Comparison of ENCODE assay signal across 9 mouse cellular contexts in genomic region chr4:8084954-8085639, GRCm38 (mm10).
DNase-seq lines count a peak whose midpoint lies in the region; ATAC-seq and TF ChIP-seq lines count a peak whose summit lies in the region.
"Had no signal": no experiment of that assay in that cellular context is flagged by ENCODE, and none has a peak within 500 bp of the region (broad histone marks: within the 10 kb centered on the region; RNA-seq: fewer than 3 reads in every experiment).

No protein-coding gene starts in this region.

- DNase-seq in heart, postnatal 25 days (ENCODE audit: low spot score), result peak; percentile 11
- DNase-seq in large intestine, adult 2 months (ENCODE audit: low read depth, low spot score), result peak; percentile 14
- DNase-seq in lung, adult 2 months, result peak; percentile 58
- peak; percentile 44 for DNase-seq in testis, postnatal 14 days (ENCODE audit: low spot score)

- H3K4me2 ChIP-seq in forebrain, embryonic 15.5 days (replicated peaks), result no peak overlapping the region; the same call in 1 of the 2 replicates
- H3K4me2 ChIP-seq: liver, embryonic 15.5 days had no signal

- H3K9me3 ChIP-seq in ES-Bruce4 (replicated peaks; ENCODE audit: control insufficient read depth, insufficient read depth, low read length, poor library complexity, severe bottlenecking), result no peaks in the 10 kb centered on the region
- no peaks in the 10 kb centered on the region for H3K9me3 ChIP-seq in forebrain, embryonic 15.5 days
- H3K9me3 ChIP-seq: liver, embryonic 15.5 days had no signal

- H3K27me3 ChIP-seq in ES-Bruce4 (ENCODE audit: control insufficient read depth, insufficient read depth, low read length, poor library complexity, severe bottlenecking), result no peaks in the 10 kb centered on the region
- no peaks in the 10 kb centered on the region for H3K27me3 ChIP-seq in forebrain, embryonic 15.5 days
- H3K27me3 ChIP-seq: liver, embryonic 15.5 days had no signal

- peak; percentile 52; the same call in 1 of the 2 replicates for ATAC-seq in cerebellum, adult (ENCODE audit: insufficient number of reproducible peaks, low FRiP score, low TSS enrichment)
- peak; percentile 84 for ATAC-seq in forebrain, embryonic 15.5 days (replicated peaks)

- TF ChIP-seq EP300 in ES-Bruce4 (IDR thresholded peaks at IDR 0.05; ENCODE audit: insufficient read depth, low read depth, low read length), result no peak

- peak; percentile 91 for TF ChIP-seq CTCF in ES-Bruce4 (IDR thresholded peaks at IDR 0.05; ENCODE audit: low read depth, low read length)
- peak; percentile 88 for TF ChIP-seq CTCF in lung, adult 2 months (IDR thresholded peaks at IDR 0.05; ENCODE audit: insufficient read depth, low read length)
- TF ChIP-seq CTCF in olfactory bulb, adult 2 months (IDR thresholded peaks at IDR 0.05; ENCODE audit: insufficient read depth, low read depth, low read length), result peak; percentile 88

- H3K4me1 ChIP-seq in ES-Bruce4 (ENCODE audit: control insufficient read depth, insufficient read depth, low read length), result no peaks in the 10 kb centered on the region
- peaks cover 7% of the 10 kb centered on the region for H3K4me1 ChIP-seq in forebrain, embryonic 15.5 days
- H3K4me1 ChIP-seq in lung, adult 2 months (ENCODE audit: control insufficient read depth, insufficient read depth, low read length), result no peaks in the 10 kb centered on the region
- 0 out of 2 replicates have a peak, but pooled peaks cover 3% of the 10 kb centered on the region for H3K4me1 ChIP-seq in olfactory bulb, adult 2 months (ENCODE audit: control insufficient read depth, insufficient read depth, low read length)
- H3K4me1 ChIP-seq: liver, embryonic 15.5 days had no signal

- TF ChIP-seq POLR2A in ES-Bruce4 (IDR thresholded peaks at IDR 0.05; ENCODE audit: insufficient read depth, low read length), result no peak
- TF ChIP-seq POLR2A in lung, adult 2 months (IDR thresholded peaks at IDR 0.05; ENCODE audit: borderline replicate concordance, extremely low read depth, low read depth, low read length), result no peak
- no peak for TF ChIP-seq POLR2A in olfactory bulb, adult 2 months (IDR thresholded peaks at IDR 0.05; ENCODE audit: insufficient read depth, low read depth, low read length)

- no peak overlapping the region for H3K9ac ChIP-seq in ES-Bruce4 (ENCODE audit: low read depth, poor library complexity, severe bottlenecking)
- H3K9ac ChIP-seq in forebrain, embryonic 15.5 days (replicated peaks), result no peak overlapping the region
- H3K9ac ChIP-seq: liver, embryonic 15.5 days had no signal

- intact Hi-C loops in heart, postnatal 25 days (cut with DNase I), result loop anchor here (5.0 kb wide), 1 partner anchor 282 kb away; no protein-coding TSS in a partner anchor

- no peak overlapping the region for H3K27ac ChIP-seq in ES-Bruce4 (ENCODE audit: insufficient read depth, low read length)
- H3K27ac ChIP-seq in forebrain, embryonic 15.5 days (replicated peaks), result no peak overlapping the region
- H3K27ac ChIP-seq in olfactory bulb, adult 2 months (ENCODE audit: insufficient read depth, low read depth, low read length), result no peak overlapping the region
- H3K27ac ChIP-seq: liver, embryonic 15.5 days had no signal

- H3K36me3 ChIP-seq in ES-Bruce4 (ENCODE audit: control insufficient read depth, insufficient read depth, low read length, poor library complexity, severe bottlenecking), result no peaks in the 10 kb centered on the region
- H3K36me3 ChIP-seq in forebrain, embryonic 15.5 days, result no peaks in the 10 kb centered on the region
- H3K36me3 ChIP-seq: liver, embryonic 15.5 days had no signal

- WGBS in forebrain, embryonic 15.5 days, result 22% methylated on average over 16 of the region's 16 CpGs
- 38% methylated on average over 16 of the region's 16 CpGs for WGBS in large intestine, adult 2 months
- WGBS in lung, adult 2 months, result 35% methylated on average over 16 of the region's 16 CpGs
- 36% methylated on average over 16 of the region's 16 CpGs for WGBS in olfactory bulb, adult 2 months

- no peak overlapping the region for H3K4me3 ChIP-seq in ES-Bruce4 (ENCODE audit: low read depth, low read length)
- H3K4me3 ChIP-seq in forebrain, embryonic 15.5 days, result no peak overlapping the region
- no peak overlapping the region for H3K4me3 ChIP-seq in lung, adult 2 months (replicated peaks; ENCODE audit: extremely low read depth, low read depth, low read length)
- no peak overlapping the region for H3K4me3 ChIP-seq in olfactory bulb, adult 2 months (ENCODE audit: insufficient read depth, low read depth, low read length)
- H3K4me3 ChIP-seq: liver, embryonic 15.5 days had no signal
